Mouse (Mus musculus) mouse trophoblast stem cell (cell line): ENCODE measurements around the gene Tas2r124.

ENCODE experiments used
- in situ Hi-C, 2 experiments: fragments of 300-500 bp; cut with MseI, MboI; formaldehyde crosslinking; loops; 2 replicates in 1 of 2; 3 replicates in 1 of 2; pipeline ENCODE4 v1.15.1; 2025

The Tas2r124 gene

DNA sequence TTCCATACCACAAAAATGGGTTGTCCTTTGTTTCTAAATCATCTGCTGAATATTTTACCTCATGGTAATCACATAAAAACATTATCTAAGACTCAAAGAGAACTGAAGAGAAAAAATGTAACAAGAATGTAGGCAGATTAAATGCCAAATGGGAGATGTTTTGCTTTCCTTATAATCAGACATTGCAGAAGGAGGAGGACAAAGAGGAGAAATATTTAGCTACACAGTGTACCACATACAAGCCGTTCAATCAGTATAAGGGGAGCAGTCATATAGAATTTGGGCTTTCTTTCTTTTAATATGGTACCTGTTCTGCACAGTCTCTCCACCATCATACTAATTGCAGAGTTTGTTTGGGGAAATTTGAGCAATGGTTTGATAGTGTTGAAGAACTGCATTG, at the start of gene Tas2r124:
TSS of gene Tas2r124 (plus strand) at position 301 of the 400 bp plus-strand sequence.
- in situ Hi-C loops: no loop called here

DNA sequence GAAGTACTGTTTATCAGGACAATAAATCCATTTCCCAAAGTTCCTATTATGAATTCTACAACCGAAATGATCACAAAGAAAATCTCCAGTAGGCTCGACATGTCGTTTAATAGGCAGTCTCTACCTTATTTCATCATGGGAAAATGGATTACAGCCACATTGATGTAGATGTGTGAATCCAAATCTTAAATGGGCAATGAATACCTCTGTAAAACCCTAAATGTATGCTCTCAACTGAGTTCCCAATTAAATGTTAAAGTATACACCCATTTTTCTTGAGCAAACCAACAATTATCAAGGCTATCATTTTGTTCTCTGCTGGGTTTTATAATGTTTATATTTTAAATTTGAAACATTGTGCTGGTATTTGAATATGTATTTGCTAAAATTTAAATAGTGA, 42.7 kb upstream of the Tas2r124 start, which contains the start of gene Tas2r122:
TSS of gene Tas2r122 (minus strand) at position 101 of the 400 bp plus-strand sequence.
- in situ Hi-C loops: no loop called here

DNA sequence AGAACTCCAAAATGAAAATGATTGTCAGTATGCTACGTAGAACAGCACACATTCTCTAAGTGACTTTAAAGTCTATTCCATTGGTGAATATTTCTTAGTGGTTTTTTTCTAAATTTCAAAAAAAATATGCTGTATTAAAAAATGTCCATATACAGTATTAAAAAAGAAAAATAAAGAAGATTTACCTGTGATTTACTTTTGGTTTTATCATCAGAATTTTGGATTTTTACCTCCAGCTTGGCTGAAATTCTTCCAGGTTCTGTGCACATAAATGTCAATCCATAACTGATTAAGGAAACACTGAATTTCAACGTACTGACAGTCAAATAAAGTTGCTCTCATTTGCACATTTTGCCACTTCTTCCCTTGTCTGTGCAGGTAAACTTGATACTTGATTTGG, 16.6 kb upstream of the Tas2r124 start, which contains the start of gene Tas2r115:
TSS of gene Tas2r115 (minus strand) at position 101 of the 400 bp plus-strand sequence.
- in situ Hi-C loops: no loop called here

DNA sequence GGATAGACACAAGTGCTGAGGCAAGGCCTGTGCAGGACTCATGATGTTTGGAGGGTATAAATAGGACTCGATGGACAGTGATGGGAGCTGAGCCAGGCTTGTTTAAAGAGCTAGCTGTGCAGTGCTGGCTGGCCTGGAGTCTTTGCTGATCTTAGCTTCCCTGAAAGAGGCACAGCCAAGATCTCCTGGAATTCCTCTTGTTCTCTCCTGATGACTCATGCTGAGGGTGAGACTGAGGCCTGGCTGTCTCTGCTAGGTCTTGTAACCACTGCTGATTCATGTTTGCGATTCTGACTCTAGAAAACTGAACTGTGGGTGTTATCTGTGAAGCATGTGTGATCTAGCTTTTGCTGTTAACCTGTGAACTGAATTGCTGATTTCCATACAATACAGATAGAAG, 4.3 kb upstream of the Tas2r124 start:
- in situ Hi-C loops: no loop called here

DNA sequence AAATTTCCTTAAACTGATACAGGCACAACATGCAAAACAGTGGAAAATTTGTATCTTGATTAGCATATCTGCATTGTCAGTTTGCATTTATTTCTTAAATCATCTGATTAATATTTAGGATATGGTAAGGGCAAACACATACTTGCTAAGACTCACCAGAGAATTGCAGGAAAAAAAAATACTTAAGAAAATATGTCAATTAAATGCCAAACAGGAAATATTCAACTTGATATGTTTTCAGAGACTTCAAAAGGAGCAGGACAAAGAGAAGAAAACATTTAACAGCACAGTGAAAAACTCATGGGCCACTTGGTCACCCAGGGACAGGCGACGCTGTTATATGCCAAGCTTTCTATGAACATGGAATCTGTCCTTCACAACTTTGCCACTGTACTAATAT, 7.3 kb downstream of the Tas2r124 start, which contains the start of gene Tas2r102:
TSS of gene Tas2r102 (plus strand) at position 301 of the 400 bp plus-strand sequence.
- in situ Hi-C loops: no loop called here

DNA sequence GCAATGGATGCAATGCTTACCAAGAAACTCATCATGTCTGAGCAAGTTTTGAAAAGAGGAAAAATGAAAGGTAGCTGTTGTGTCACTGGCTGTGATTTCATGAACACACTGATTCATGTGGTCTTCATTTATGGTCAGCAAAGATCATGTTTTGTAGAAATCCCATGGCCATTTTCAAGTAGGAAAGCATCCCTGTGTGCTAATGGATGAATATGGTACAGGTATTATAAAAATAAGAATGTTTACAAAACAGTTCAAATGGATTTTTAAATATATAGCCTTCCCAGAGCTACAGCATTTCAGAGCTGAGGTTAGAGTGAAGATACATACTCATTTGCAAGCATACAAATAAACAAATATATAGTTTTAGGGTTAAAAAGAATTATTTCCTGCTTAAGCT, 23.5 kb downstream of the Tas2r124 start, which contains the start of gene Tas2r136:
TSS of gene Tas2r136 (minus strand) at position 101 of the 400 bp plus-strand sequence.
- in situ Hi-C loops: no loop called here

DNA sequence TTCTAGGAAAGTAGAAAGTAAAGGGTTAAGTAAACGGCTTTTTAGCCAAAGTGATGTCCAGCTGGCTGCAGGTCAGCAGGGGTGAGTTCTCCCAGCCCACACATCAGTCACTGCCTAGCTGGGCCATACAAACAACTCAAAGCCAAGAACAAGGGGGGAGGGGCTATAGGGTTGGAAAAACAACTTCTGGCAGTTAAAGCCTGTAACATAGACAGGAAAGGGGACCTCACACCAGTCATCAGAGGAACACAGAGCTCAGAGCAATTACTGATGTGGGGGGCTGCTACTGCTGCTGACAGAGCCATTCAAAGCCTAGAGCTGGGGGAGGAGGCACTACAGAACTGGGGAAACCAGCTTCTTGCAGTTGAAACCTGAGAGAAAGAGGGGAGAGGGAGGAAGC, 40.9 kb downstream of the Tas2r124 start:
- in situ Hi-C loops: loop anchor here in 1 of 2 experiments (10.0 kb wide), 1 partner anchor 189 kb away; the partner anchor contains the start of gene Tas2r109

DNA sequence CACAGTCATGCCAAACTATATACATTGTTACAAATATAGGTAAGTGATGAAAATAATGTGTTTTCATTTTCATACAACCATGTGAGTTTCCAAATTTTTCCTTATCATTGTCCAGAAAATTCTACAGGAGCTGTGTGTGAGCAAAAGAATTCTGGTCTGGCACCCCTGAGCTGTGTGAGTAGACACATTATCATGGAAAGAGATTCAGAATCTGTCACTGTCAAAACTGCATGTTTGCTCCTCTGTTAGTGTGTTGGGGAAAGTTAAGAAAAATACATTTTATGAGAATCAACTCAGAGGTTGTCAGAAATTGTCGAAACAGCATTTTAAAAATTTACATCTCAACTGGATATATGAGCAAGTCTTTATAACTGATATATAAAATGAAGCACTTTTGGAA, 48.0 kb downstream of the Tas2r124 start, which contains the start of gene Tas2r117:
TSS of gene Tas2r117 (plus strand) at position 301 of the 400 bp plus-strand sequence.
- in situ Hi-C loops: no loop called here
